In the genomic region with DNA sequence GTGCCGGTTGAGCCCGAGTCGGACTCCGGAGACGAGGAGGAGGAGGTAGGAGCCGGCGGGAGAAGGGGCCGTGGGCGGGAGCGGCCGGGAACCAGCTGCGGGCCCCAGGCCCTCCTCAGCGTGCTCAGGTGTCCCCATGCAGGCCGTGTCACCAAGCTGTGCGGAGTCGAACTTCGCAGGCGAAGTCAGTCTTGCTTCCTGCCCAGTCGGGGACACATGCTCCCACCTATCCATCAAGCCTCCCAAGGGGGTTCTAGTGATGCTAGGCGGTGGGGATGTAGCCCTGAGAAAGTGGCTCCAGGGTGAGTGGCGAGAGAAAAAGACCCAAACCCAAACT, we compare ENCODE assay signal across 8 mouse cellular contexts. TPM values are rescaled to one million over a fixed set of nuclear protein-coding genes. Genes with fewer than 3 reads are reported as not detected.
A peak's percentile ranks its signal among the peaks of the same experiment; 100 is the strongest.
DNase-seq lines count a peak whose midpoint lies in the region; ATAC-seq and TF ChIP-seq lines count a peak whose summit lies in the region.

No protein-coding gene starts in this region.

- H3ac ChIP-seq in myocyte (ENCODE audit: control insufficient read depth, insufficient read length) = peak overlapping the region; percentile 41

- no peak for TF ChIP-seq POLR2A in cortical plate, adult 2 months (IDR thresholded peaks at IDR 0.05; ENCODE audit: extremely low read depth, insufficient read depth, low read length)
- no peak for TF ChIP-seq POLR2A in myocyte (IDR thresholded peaks at IDR 0.05; ENCODE audit: insufficient read length, low read depth)

- WGBS in kidney, postnatal 0 days = under 1% methylated on average over 21 of the region's 21 CpGs
- WGBS in hindbrain, postnatal 0 days = 0% methylated on average over 14 of the region's 21 CpGs

- peak overlapping the region; percentile 79 for H3K27ac ChIP-seq in kidney, postnatal 0 days
- H3K27ac ChIP-seq in cortical plate, adult 2 months (ENCODE audit: insufficient read depth, low read length) = no peak overlapping the region
- peak overlapping the region; percentile 79 for H3K27ac ChIP-seq in hindbrain, postnatal 0 days

- ATAC-seq in kidney, postnatal 0 days (replicated peaks; ENCODE audit: low FRiP score, low read depth) = peak; percentile 37
- peak; percentile 78 for ATAC-seq in hindbrain, postnatal 0 days

- DNase-seq in kidney, postnatal 0 days (ENCODE audit: low spot score) = no peak
- DNase-seq in kidney, adult 11 months = no peak
- DNase-seq in hindbrain, postnatal 0 days (ENCODE audit: low spot score) = no peak
- DNase-seq in layer of hippocampus, postnatal 10 days (ENCODE audit: low spot score in 2 of 2) = no peak
- no peak for DNase-seq in layer of hippocampus, adult 11-12 months (ENCODE audit: low spot score)
- no peak for DNase-seq in kidney, adult 18-20 months

- H3K9me3 ChIP-seq in kidney, postnatal 0 days (replicated peaks; ENCODE audit: low read length) = no peaks in the 10 kb centered on the region
- H3K9me3 ChIP-seq in hindbrain, postnatal 0 days (ENCODE audit: low read length) = no peaks in the 10 kb centered on the region

- H3K4me3 ChIP-seq in kidney, postnatal 0 days (replicated peaks; ENCODE audit: low read depth, low read length) = peak overlapping the region; percentile 90
- peak overlapping the region; percentile 81 for H3K4me3 ChIP-seq in cortical plate, adult 2 months (ENCODE audit: insufficient read depth, low read length)
- peak overlapping the region; percentile 93 for H3K4me3 ChIP-seq in hindbrain, postnatal 0 days (ENCODE audit: low read length)
- peak overlapping the region; percentile 68 for H3K4me3 ChIP-seq in myocyte

- H3K4me1 ChIP-seq in kidney, postnatal 0 days (replicated peaks; ENCODE audit: insufficient read depth, low read length) = peaks cover 6% of the 10 kb centered on the region; the same call in 1 of the 2 replicates
- peaks cover 7% of the 10 kb centered on the region for H3K4me1 ChIP-seq in cortical plate, adult 2 months (ENCODE audit: control insufficient read depth, insufficient read depth, low read length)
- peaks cover 9% of the 10 kb centered on the region for H3K4me1 ChIP-seq in hindbrain, postnatal 0 days (ENCODE audit: insufficient read depth, low read length)

- H3K79me2 ChIP-seq in myocyte (ENCODE audit: control insufficient read depth, insufficient read depth) = peaks cover 24% of the 10 kb centered on the region

- peaks cover 15% of the 10 kb centered on the region for H3K36me3 ChIP-seq in kidney, postnatal 0 days (ENCODE audit: insufficient read depth, low read length)
- H3K36me3 ChIP-seq in hindbrain, postnatal 0 days (ENCODE audit: insufficient read depth, low read length) = peaks cover 17% of the 10 kb centered on the region
- peaks cover 14% of the 10 kb centered on the region for H3K36me3 ChIP-seq in myocyte (ENCODE audit: control insufficient read depth, insufficient read depth)

- H3K27me3 ChIP-seq in kidney, postnatal 0 days (ENCODE audit: insufficient read depth, low read length) = no peaks in the 10 kb centered on the region
- H3K27me3 ChIP-seq in hindbrain, postnatal 0 days (ENCODE audit: insufficient read depth, low read length) = no peaks in the 10 kb centered on the region
- H3K27me3 ChIP-seq in myocyte (ENCODE audit: control insufficient read depth, insufficient read depth, insufficient read length) = no peaks in the 10 kb centered on the region

- H3K9ac ChIP-seq in kidney, postnatal 0 days (ENCODE audit: low read depth, low read length) = peak overlapping the region; percentile 83
- peak overlapping the region; percentile 76 for H3K9ac ChIP-seq in hindbrain, postnatal 0 days (replicated peaks; ENCODE audit: low read length)

- TF ChIP-seq CTCF in kidney, postnatal 0 days (IDR thresholded peaks at IDR 0.05; ENCODE audit: low read depth) = no peak
- TF ChIP-seq CTCF in cortical plate, adult 2 months (IDR thresholded peaks at IDR 0.05; ENCODE audit: extremely low read depth, insufficient read depth, low read length) = no peak
- TF ChIP-seq CTCF in hindbrain, postnatal 0 days (IDR thresholded peaks at IDR 0.05; ENCODE audit: low read depth) = no peak

- H3K4me2 ChIP-seq in kidney, postnatal 0 days (ENCODE audit: low read length) = peak overlapping the region; percentile 92
- peak overlapping the region; percentile 97 for H3K4me2 ChIP-seq in hindbrain, postnatal 0 days (ENCODE audit: low read depth, low read length)
- H3K4me2 ChIP-seq in myocyte (ENCODE audit: low read depth) = peak overlapping the region; percentile 84

TF ChIP-seq in myocyte, 11 proteins besides CTCF, POLR2A, EP300 and RAD21:
- TF ChIP-seq TCF3 (IDR thresholded peaks at IDR 0.05; ENCODE audit: insufficient read length, low read depth) = no peak
- no peak for TF ChIP-seq MAX (IDR thresholded peaks at IDR 0.05; ENCODE audit: low read depth)
- TF ChIP-seq SRF (IDR thresholded peaks at IDR 0.05; ENCODE audit: control insufficient read depth, insufficient read length, low read depth) = no peak
- no peak for TF ChIP-seq MYOG (IDR thresholded peaks at IDR 0.05; ENCODE audit: control insufficient read depth in 1 of 3, insufficient read depth in 1 of 3, insufficient read length in 2 of 3, low read depth in 2 of 3)
- no peak for TF ChIP-seq TCF12 (IDR thresholded peaks at IDR 0.05; ENCODE audit: insufficient read depth, poor library complexity, severe bottlenecking)
- no peak for TF ChIP-seq REST (IDR thresholded peaks at IDR 0.05; ENCODE audit: insufficient read depth, insufficient read length)
- TF ChIP-seq POLR2AphosphoS2 (IDR thresholded peaks at IDR 0.05; ENCODE audit: insufficient read length, low read depth) = no peak
- TF ChIP-seq CEBPB (IDR thresholded peaks at IDR 0.05; ENCODE audit: insufficient read depth, poor library complexity, severe bottlenecking) = no peak
- TF ChIP-seq E2F4 (IDR thresholded peaks at IDR 0.05; ENCODE audit: insufficient read depth) = no peak
- TF ChIP-seq USF1 (IDR thresholded peaks at IDR 0.05; ENCODE audit: low read depth) = no peak
- no peak for TF ChIP-seq MYOD1 (IDR thresholded peaks at IDR 0.05; ENCODE audit: control insufficient read depth in 1 of 3, insufficient read length in 2 of 3, low read depth in 2 of 3)

RNA-seq across cellular contexts. Expression of a gene that starts 0.4 kb away (rescaled TPM):
- 33.3 and 37.9 TPM in 2 replicates for polyA plus RNA-seq in kidney, postnatal 0 days (2015; fragmentation: Nextera tagmentation; extraction: Ambion mirVana)
- polyA plus RNA-seq in cortical plate, adult 2 months (2012; rRNA removed) = 34.9 and 35.6 TPM in 2 replicates
- 27.5 and 29.4 TPM in 2 replicates for total RNA-seq in hindbrain, postnatal 0 days (2014; rRNA removed)
- 36.7 and 38.3 TPM in 2 replicates for polyA plus RNA-seq in hindbrain, postnatal 0 days (2015; fragmentation: Nextera tagmentation; extraction: Ambion mirVana)
- 46.9 TPM for polyA plus RNA-seq in myocyte (2012; fragmentation: generic; extraction: Trizol)
- total RNA-seq in layer of hippocampus, postnatal 10 days (2021) = 10 to 100 TPM; 34.8 to 36.1 TPM

RNA-seq across cellular contexts. Expression of a gene that starts 19.3 kb away (rescaled TPM):
- 61.4 and 73.3 TPM in 2 replicates for polyA plus RNA-seq in kidney, postnatal 0 days (2015; fragmentation: Nextera tagmentation; extraction: Ambion mirVana)
- polyA plus RNA-seq in cortical plate, adult 2 months (2012; rRNA removed) = 52.1 and 54.4 TPM in 2 replicates
- total RNA-seq in hindbrain, postnatal 0 days (2014; rRNA removed) = 28.8 and 37.9 TPM in 2 replicates
- polyA plus RNA-seq in hindbrain, postnatal 0 days (2015; fragmentation: Nextera tagmentation; extraction: Ambion mirVana) = 81.3 and 86.0 TPM in 2 replicates
- 65.4 TPM for polyA plus RNA-seq in myocyte (2012; fragmentation: generic; extraction: Trizol)
- 10 to 100 TPM; 75.7 to 79.5 TPM for total RNA-seq in layer of hippocampus, postnatal 10 days (2021)

RNA-seq across cellular contexts. Expression of a gene that starts 47.5 kb away (rescaled TPM):
- polyA plus RNA-seq in kidney, postnatal 0 days (2015; fragmentation: Nextera tagmentation; extraction: Ambion mirVana) = 10.7 and 11.8 TPM in 2 replicates
- polyA plus RNA-seq in cortical plate, adult 2 months (2012; rRNA removed) = 35.1 and 37.1 TPM in 2 replicates
- 31.6 and 34.9 TPM in 2 replicates for total RNA-seq in hindbrain, postnatal 0 days (2014; rRNA removed)
- 4.9 and 5.8 TPM in 2 replicates for polyA plus RNA-seq in hindbrain, postnatal 0 days (2015; fragmentation: Nextera tagmentation; extraction: Ambion mirVana)
- 23.3 TPM for polyA plus RNA-seq in myocyte (2012; fragmentation: generic; extraction: Trizol)
- 10 to 100 TPM; 22.6 to 26.3 TPM for total RNA-seq in layer of hippocampus, postnatal 10 days (2021)
